Mouse (Mus musculus) heart, postnatal 25 days (tissue): ENCODE measurements around the gene Jakmip3. TPM values are rescaled to one million over a fixed set of nuclear protein-coding genes. Genes with fewer than 3 reads are reported as not detected.

Experiments
- DNase-seq: peaks from one replicate; pipeline ENCODE4 v3.0.0; 2022; ENCODE audit warnings: low spot score
- intact Hi-C: fragments of 180-260 bp; cut with DNase I; formaldehyde crosslinking; loops from one replicate; pipeline ENCODE4 v1.15.1; 2025
- total RNA-seq, 2 experiments: library from RNA; stranded (reverse); gene quantifications; 2 replicates each; pipeline ENCODE4 v1.2.3; 2021

Jakmip3 gene
- total RNA-seq, 2 experiments from 2014 or later = 0.20 to 0.29 TPM

GRCm38 (mm10) chr7:139128994-139129393, 188.5 kb downstream of the Jakmip3 start:
- no peak for DNase-seq
- intact Hi-C loops = loop anchor here (10.0 kb wide), 1 partner anchor 346 kb away; no protein-coding TSS in a partner anchor

- intact Hi-C loops = no loop called here
- no peak for DNase-seq
Observed at GRCm38 (mm10) chr7:139130361-139130760, 189.8 kb downstream of the Jakmip3 start.

- intact Hi-C loops = no loop called here
- no peak for DNase-seq
Observed at GRCm38 (mm10) chr7:139131538-139131937, 191.0 kb downstream of the Jakmip3 start.

GRCm38 (mm10) chr7:139133446-139133845, 192.9 kb downstream of the Jakmip3 start:
- intact Hi-C loops = no loop called here
- no peak for DNase-seq

Other genes with a start within 250 kb of the Jakmip3 start
- gene Ppp2r2d, start 94.7 kb upstream of the Jakmip3 start, total RNA-seq = 10 to 100 TPM; 36.8 to 40.9 TPM
- 10 to 100 TPM; 14.8 to 17.5 TPM for gene Mapk1ip1, start 94.5 kb upstream of the Jakmip3 start, total RNA-seq
- 100 to 1,000 TPM; 206 to 234 TPM for gene Bnip3, start 31.2 kb upstream of the Jakmip3 start, total RNA-seq
- 1 to 10 TPM; 4.9 to 5.7 TPM for gene Dpysl4, start 145.3 kb downstream of the Jakmip3 start, total RNA-seq